Mouse (Mus musculus) neural tube, embryonic 11.5 days (tissue): ENCODE measurements around the gene Irf6. TPM values are rescaled to one million over a fixed set of nuclear protein-coding genes. Genes with fewer than 3 reads are reported as not detected.

Source experiments
- ATAC-seq: fragments of 200-750 bp; cut with Nextera tagmentation; 2 replicates; pipeline ENCODE4 v1.8.0; 2017; ENCODE audit warnings: moderate number of reproducible peaks, mild to moderate bottlenecking, moderate TSS enrichment, moderate library complexity; ENCODE audit not compliant: insufficient read depth, low FRiP score, low TSS enrichment
- DNase-seq: peaks from one replicate; pipeline ENCODE4 v3.0.0-alpha.2; 2015; ENCODE audit warnings: low spot score
- H3K27ac ChIP-seq: fragments of 300-500 bp; sonication (generic); 2 replicates; pipeline ENCODE4 v1.5.1; 2014; ENCODE audit warnings: low read depth, mild to moderate bottlenecking, low read length
- H3K27me3 ChIP-seq: fragments of 300-500 bp; sonication (generic); 2 replicates; pipeline ENCODE4 v1.6.1; 2014; ENCODE audit warnings: mild to moderate bottlenecking, low read length, mixed read lengths; ENCODE audit not compliant: control insufficient read depth, insufficient read depth
- H3K36me3 ChIP-seq: fragments of 300-500 bp; sonication (generic); 2 replicates; pipeline ENCODE4 v1.6.1; 2014; ENCODE audit warnings: mild to moderate bottlenecking, low read length, moderate library complexity, mixed read lengths; ENCODE audit not compliant: control insufficient read depth, insufficient read depth
- H3K4me1 ChIP-seq: fragments of 300-500 bp; sonication (generic); 2 replicates; pipeline ENCODE4 v1.6.1; 2014; ENCODE audit warnings: low read length, mixed read lengths; ENCODE audit not compliant: control insufficient read depth, insufficient read depth
- H3K4me2 ChIP-seq: fragments of 300-500 bp; sonication (generic); 2 replicates; pipeline ENCODE4 v1.6.1; 2014; ENCODE audit warnings: low read depth, mild to moderate bottlenecking, moderate library complexity
- H3K4me3 ChIP-seq: fragments of 300-500 bp; sonication (generic); 2 replicates; pipeline ENCODE4 v1.5.1; 2014; ENCODE audit warnings: low read depth, low read length
- H3K9ac ChIP-seq: fragments of 300-500 bp; sonication (generic); 2 replicates; pipeline ENCODE4 v1.6.1; 2014; ENCODE audit warnings: mild to moderate bottlenecking, low read length
- H3K9me3 ChIP-seq: fragments of 300-500 bp; sonication (generic); 2 replicates; pipeline ENCODE4 v1.6.1; 2016; ENCODE audit warnings: low read length; ENCODE audit not compliant: control insufficient read depth
- WGBS: fragments of 180-500 bp; shearing (Covaris S2); extraction: QIAGEN DNeasy Blood & Tissue Kit; methylation state at CpG from one replicate; pipeline ENCODE4 v1.1.7; 2014; 5-methylcytosine and 5-hydroxymethylcytosine counted together
- polyA plus RNA-seq: library from polyadenylated mRNA; unstranded; fragments of >200 nt; fragmentation: Nextera tagmentation; extraction: Ambion mirVana; gene quantifications from 2 replicates; pipeline ENCODE4 v1.2.1, GENCODE M21; 2014

Irf6 gene
- polyA plus RNA-seq = 5.4 and 5.5 TPM in 2 replicates

- 0 out of 2 replicates have a peak, but pooled peaks cover 4% of the 10 kb centered on the region for H3K4me1 ChIP-seq
- no peak within 1 kb of the TSS for H3K27ac ChIP-seq
- peak within 1 kb of the TSS; percentile 23 for H3K4me3 ChIP-seq
- 0 out of 2 replicates have a peak within 1 kb of the TSS, but pooled peaks have one; percentile 14 for H3K9ac ChIP-seq
- H3K27me3 ChIP-seq = peaks cover 26% of the 10 kb centered on the region
- DNase-seq = peak; percentile 44
- H3K9me3 ChIP-seq = no peaks in the 10 kb centered on the region
- WGBS = under 1% methylated on average over 30 of the region's 30 CpGs
- H3K4me2 ChIP-seq = peak within 1 kb of the TSS; percentile 39
- no peaks in the 10 kb centered on the region for H3K36me3 ChIP-seq
- ATAC-seq = peak; percentile 67
These were observed at the start of gene Irf6 for GRCm38 (mm10) chr1:193152872-193153271. TSS of gene Irf6 (plus strand) at chr1:193153111.

- H3K27me3 ChIP-seq = no peaks in the 10 kb centered on the region
- no peak overlapping the region for H3K4me2 ChIP-seq
- ATAC-seq = no peak
- no peak overlapping the region for H3K27ac ChIP-seq
- no peak overlapping the region for H3K4me3 ChIP-seq
- no peaks in the 10 kb centered on the region for H3K4me1 ChIP-seq
- H3K9me3 ChIP-seq = no peaks in the 10 kb centered on the region
- 93% methylated on average over 9 of the region's 9 CpGs for WGBS
- peaks cover 32% of the 10 kb centered on the region for H3K36me3 ChIP-seq
- no peak overlapping the region for H3K9ac ChIP-seq
- no peak for DNase-seq
These were observed 40.8 kb upstream of the Irf6 start for GRCm38 (mm10) chr1:193112093-193112492.

- H3K27me3 ChIP-seq = no peaks in the 10 kb centered on the region
- H3K9me3 ChIP-seq = no peaks in the 10 kb centered on the region
- no peak overlapping the region for H3K4me2 ChIP-seq
- DNase-seq = no peak
- H3K4me1 ChIP-seq = no peaks in the 10 kb centered on the region
- H3K4me3 ChIP-seq = no peak overlapping the region
- H3K9ac ChIP-seq = no peak overlapping the region
- ATAC-seq = no peak
- H3K27ac ChIP-seq = no peak overlapping the region
- 92% methylated on average over 7 of the region's 7 CpGs for WGBS
- H3K36me3 ChIP-seq = peaks cover 12% of the 10 kb centered on the region
These were observed 30.1 kb upstream of the Irf6 start for GRCm38 (mm10) chr1:193122793-193123192.

- no peak overlapping the region for H3K4me2 ChIP-seq
- DNase-seq (no peak), ATAC-seq (no peak)
- peaks cover 13% of the 10 kb centered on the region; the same call in 1 of the 2 replicates for H3K36me3 ChIP-seq
- H3K4me1 ChIP-seq = no peaks in the 10 kb centered on the region
- WGBS = 88% methylated on average over 6 of the region's 6 CpGs
- no peaks in the 10 kb centered on the region for H3K27me3 ChIP-seq
- H3K9ac ChIP-seq = no peak overlapping the region
- H3K4me3 ChIP-seq = no peak overlapping the region
- H3K27ac ChIP-seq = no peak overlapping the region
- H3K9me3 ChIP-seq = no peaks in the 10 kb centered on the region
These were observed 29.6 kb upstream of the Irf6 start for GRCm38 (mm10) chr1:193123290-193123689.

GRCm38 (mm10) chr1:193125835-193126234 lies 27.1 kb upstream of the Irf6 start:
- WGBS = 85% methylated on average over 4 of the region's 4 CpGs
- H3K9me3 ChIP-seq = no peaks in the 10 kb centered on the region
- no peak overlapping the region for H3K4me3 ChIP-seq
- H3K36me3 ChIP-seq = peaks cover 10% of the 10 kb centered on the region; the same call in 1 of the 2 replicates
- H3K27ac ChIP-seq = no peak overlapping the region
- H3K4me2 ChIP-seq = no peak overlapping the region
- H3K4me1 ChIP-seq = peaks cover 5% of the 10 kb centered on the region
- no peak for DNase-seq
- ATAC-seq = no peak
- H3K27me3 ChIP-seq = no peaks in the 10 kb centered on the region
- H3K9ac ChIP-seq = no peak overlapping the region

GRCm38 (mm10) chr1:193128055-193128454 lies 24.9 kb upstream of the Irf6 start:
- Histone ChIP-seq H3K9me3 (no peaks in the 10 kb centered on the region), H3K27me3 (no peaks in the 10 kb centered on the region), H3K4me2 (no peak overlapping the region), H3K4me1 (peaks cover 5% of the 10 kb centered on the region), H3K9ac (no peak overlapping the region), H3K36me3 (peaks cover 5% of the 10 kb centered on the region; the same call in 1 of the 2 replicates), H3K4me3 (no peak overlapping the region), H3K27ac (no peak overlapping the region)
- ATAC-seq = no peak
- no peak for DNase-seq
- 88% methylated on average over 6 of the region's 6 CpGs for WGBS

- WGBS = 26% methylated on average over 5 of the region's 5 CpGs
- Histone ChIP-seq H3K36me3 (0 out of 2 replicates have a peak, but pooled peaks cover 3% of the 10 kb centered on the region), H3K4me3 (peak overlapping the region; percentile 97), H3K9me3 (no peaks in the 10 kb centered on the region), H3K4me1 (peaks cover 5% of the 10 kb centered on the region), H3K27me3 (no peaks in the 10 kb centered on the region), H3K27ac (no peak overlapping the region), H3K9ac (peak overlapping the region; percentile 83), H3K4me2 (peak overlapping the region; percentile 60)
- no peak for DNase-seq
- no peak for ATAC-seq
These were observed 23.6 kb upstream of the Irf6 start for GRCm38 (mm10) chr1:193129321-193129720.

GRCm38 (mm10) chr1:193129786-193130455 lies 23.0 kb upstream of the Irf6 start, which contains the start of gene Diexf:
TSS of gene Diexf (minus strand) at chr1:193130272.
- peaks cover 5% of the 10 kb centered on the region for H3K4me1 ChIP-seq
- DNase-seq (peak; percentile 98), ATAC-seq (peak; percentile 90)
- 0 out of 2 replicates have a peak, but pooled peaks cover 3% of the 10 kb centered on the region for H3K36me3 ChIP-seq
- under 1% methylated on average over 61 of the region's 61 CpGs for WGBS
- no peaks in the 10 kb centered on the region for H3K27me3 ChIP-seq
- peak within 1 kb of the TSS; percentile 97 for H3K4me3 ChIP-seq
- peak within 1 kb of the TSS; percentile 60 for H3K4me2 ChIP-seq
- peak within 1 kb of the TSS; percentile 83 for H3K9ac ChIP-seq
- H3K9me3 ChIP-seq = no peaks in the 10 kb centered on the region
- 0 out of 2 replicates have a peak within 1 kb of the TSS, but pooled peaks have one; percentile 44 for H3K27ac ChIP-seq

- ATAC-seq = peak; percentile 62
- Histone ChIP-seq H3K4me2 (peak overlapping the region; percentile 51), H3K4me1 (peaks cover 5% of the 10 kb centered on the region), H3K27ac (0 out of 2 replicates have a peak overlapping the region, but pooled peaks have one; percentile 44), H3K27me3 (no peaks in the 10 kb centered on the region), H3K9me3 (no peaks in the 10 kb centered on the region), H3K4me3 (peak overlapping the region; percentile 97), H3K9ac (peak overlapping the region; percentile 64), H3K36me3 (0 out of 2 replicates have a peak, but pooled peaks cover 3% of the 10 kb centered on the region)
- DNase-seq = no peak
- 31% methylated on average over 11 of the region's 11 CpGs for WGBS
These were observed 22.5 kb upstream of the Irf6 start for GRCm38 (mm10) chr1:193130456-193130825.
